Mouse (Mus musculus): ENCODE measurements at regions not wholly inside any gene's neighbourhood (a gene's known extent, or its start where the extent isn't known, plus 50 kb on each side); places are given as distances from the start of the nearest gene placed in this dataset.
"Not testable (repeated sequence)": the region's sequence is repeated elsewhere in the genome, so short reads cannot be mapped to it uniquely, and the experiment has no call there.

DNA sequence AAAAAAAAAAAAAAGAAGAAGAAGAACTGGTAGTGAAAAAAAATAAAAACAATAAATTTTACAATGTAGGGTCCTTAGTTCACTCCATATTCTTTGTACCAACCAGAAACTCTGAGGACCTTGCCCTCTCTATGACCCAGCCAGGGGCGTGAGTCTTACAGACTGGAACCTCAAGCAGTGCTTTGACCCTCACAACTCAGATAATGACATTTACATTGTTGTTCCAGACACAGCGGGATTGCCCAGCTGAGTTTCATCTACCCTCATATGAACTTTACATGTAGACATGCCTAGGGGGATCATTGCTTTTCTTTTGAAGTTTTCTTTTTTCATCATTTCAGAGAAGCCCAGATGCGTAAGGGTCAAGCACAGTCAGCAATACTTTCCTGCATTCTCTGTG lies 1496.6 kb upstream of the 4931417E11Rik start:
- no peak for DNase-seq

DNA sequence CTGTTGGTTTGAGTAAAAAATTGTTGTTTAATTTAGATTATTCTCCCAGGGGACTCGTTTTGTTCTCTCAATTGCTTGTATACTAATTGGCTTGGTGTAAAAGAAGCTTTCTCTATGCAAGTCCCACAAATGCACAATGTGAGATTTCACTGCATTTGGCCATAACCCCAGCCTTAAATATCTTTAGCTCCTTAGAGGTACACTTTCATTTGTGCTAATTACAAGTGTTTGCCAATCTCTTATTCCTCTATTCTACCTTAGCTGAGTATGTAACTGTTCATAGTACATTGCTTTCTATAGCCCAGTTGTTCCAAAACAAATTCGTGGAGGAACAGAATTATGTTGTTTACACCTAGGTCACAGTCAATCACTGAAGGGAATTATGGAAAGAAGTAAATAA lies 1459.0 kb upstream of the 4931417E11Rik start:
- no peak for DNase-seq

DNA sequence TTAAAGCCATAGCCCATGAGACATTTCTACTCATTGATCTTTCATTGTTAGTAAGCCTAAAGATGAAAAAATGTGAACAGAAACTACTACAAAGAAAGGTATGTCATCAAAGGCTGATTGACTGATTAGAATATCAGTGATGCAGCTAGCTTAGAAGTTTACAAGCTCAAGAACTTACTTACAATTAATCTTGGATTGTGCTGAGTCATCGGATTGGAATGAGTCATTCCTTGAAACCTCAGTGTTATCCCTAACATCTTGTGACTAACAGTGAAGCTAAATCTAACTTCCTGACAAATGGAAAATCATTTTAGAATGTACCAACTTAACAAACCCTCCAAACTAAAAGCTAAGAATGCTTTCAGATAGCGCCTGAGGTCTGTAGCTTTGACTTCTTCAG lies 1434.1 kb upstream of the 4931417E11Rik start:
- DNase-seq: no peak

DNA sequence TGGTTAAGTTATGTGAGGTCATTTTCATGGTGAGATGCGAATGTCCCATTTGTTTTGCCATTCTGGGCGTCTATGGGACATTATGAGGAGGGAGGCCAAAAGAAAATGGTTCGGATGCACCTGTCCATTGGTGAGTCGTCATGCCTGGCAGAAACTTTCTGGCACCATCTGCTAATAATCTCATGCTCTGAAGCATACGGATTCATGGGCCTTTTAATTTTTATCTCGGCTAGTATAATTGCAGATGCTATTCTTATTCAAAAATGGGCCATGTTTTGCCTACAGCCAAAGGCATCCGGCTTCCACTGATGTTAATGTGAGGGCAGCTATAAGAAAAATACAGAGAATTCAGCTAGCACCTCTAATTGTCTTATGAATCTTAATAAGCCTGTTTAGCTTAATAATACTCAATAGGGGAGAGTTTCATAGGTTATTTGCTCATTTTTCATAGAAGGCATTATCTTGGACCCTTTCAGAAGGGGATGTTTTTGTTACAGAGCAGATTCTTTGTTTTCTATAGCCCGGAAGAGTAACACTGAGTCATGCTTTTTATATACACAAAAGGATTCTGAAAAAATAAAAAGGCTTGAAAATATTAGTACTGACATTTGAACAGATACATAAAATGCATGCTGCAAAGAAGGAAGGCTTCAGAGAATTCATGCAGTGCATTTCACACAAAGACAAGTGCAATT lies 1401.3 kb upstream of the 4931417E11Rik start:
- peak; percentile 39 to 41 for DNase-seq

DNA sequence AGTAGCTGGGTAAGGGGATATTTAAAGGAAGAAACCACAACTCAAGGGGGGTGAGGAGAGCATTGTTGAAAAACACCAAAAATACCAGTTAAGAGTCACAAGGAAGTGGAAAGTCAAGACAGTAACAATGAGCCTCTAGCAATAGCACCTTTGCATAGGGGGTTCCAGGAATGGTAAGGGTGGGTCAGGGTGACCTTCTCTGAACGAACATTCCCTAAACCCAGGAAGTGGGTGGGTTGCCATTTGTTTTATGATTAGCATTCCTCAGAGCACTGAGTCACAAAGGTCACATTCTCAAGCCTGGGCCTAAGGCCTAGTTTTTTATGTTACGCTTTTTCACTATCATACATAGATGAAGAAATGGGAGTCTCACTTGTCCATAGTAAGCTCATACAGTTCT lies 1351.2 kb upstream of the 4931417E11Rik start:
- not testable (repeated sequence) for DNase-seq
